Mouse (Mus musculus): ENCODE measurements around the gene Stt3b.
"Not testable (repeated sequence)": the region's sequence is repeated elsewhere in the genome, so short reads cannot be mapped to it uniquely, and the experiment has no call there.

The Stt3b gene

GRCm38 (mm10) chr9:115318621-115319375 lies 8.6 kb upstream of the Stt3b start:
- no peak for DNase-seq (ENCODE audit: low spot score)

GRCm38 (mm10) chr9:115317049-115317448 lies 6.8 kb upstream of the Stt3b start:
- no peak for DNase-seq (ENCODE audit: low spot score)

- DNase-seq (ENCODE audit: low spot score) = no peak
Observed at GRCm38 (mm10) chr9:115314556-115314955, 4.3 kb upstream of the Stt3b start.

- no peak for DNase-seq (ENCODE audit: low spot score)
Observed at GRCm38 (mm10) chr9:115313830-115314229, 3.6 kb upstream of the Stt3b start.

GRCm38 (mm10) chr9:115311223-115311520 lies 951 bp upstream of the Stt3b start:
- no peak for DNase-seq (ENCODE audit: low spot score)

GRCm38 (mm10) chr9:115309977-115310345 lies 260 bp downstream of the Stt3b start:
- DNase-seq (ENCODE audit: low spot score) = peak; percentile 29

GRCm38 (mm10) chr9:115309381-115309971 lies 745 bp downstream of the Stt3b start:
- DNase-seq (ENCODE audit: low spot score) = no peak

GRCm38 (mm10) chr9:115308941-115309380 lies 1.3 kb downstream of the Stt3b start:
- no peak for DNase-seq (ENCODE audit: low spot score)

GRCm38 (mm10) chr9:115308401-115308800 lies 1.8 kb downstream of the Stt3b start:
- no peak for DNase-seq (ENCODE audit: low spot score)

- no peak for DNase-seq (ENCODE audit: low spot score)
Observed at GRCm38 (mm10) chr9:115306202-115306601, 4.0 kb downstream of the Stt3b start.

GRCm38 (mm10) chr9:115304149-115304548 lies 6.1 kb downstream of the Stt3b start:
- DNase-seq (ENCODE audit: low spot score) = no peak

GRCm38 (mm10) chr9:115301593-115301992 lies 8.6 kb downstream of the Stt3b start:
- no peak for DNase-seq (ENCODE audit: low spot score)

GRCm38 (mm10) chr9:115301002-115301579 lies 9.1 kb downstream of the Stt3b start:
- DNase-seq (ENCODE audit: low spot score) = no peak

GRCm38 (mm10) chr9:115296738-115297137 lies 13.5 kb downstream of the Stt3b start:
- no peak for DNase-seq (ENCODE audit: low spot score)

- no peak for DNase-seq (ENCODE audit: low spot score)
Observed at GRCm38 (mm10) chr9:115293920-115294594, 16.2 kb downstream of the Stt3b start.

GRCm38 (mm10) chr9:115287774-115288434 lies 22.3 kb downstream of the Stt3b start:
- DNase-seq (ENCODE audit: low spot score) = no peak

GRCm38 (mm10) chr9:115284385-115284784 lies 25.8 kb downstream of the Stt3b start:
- no peak for DNase-seq (ENCODE audit: low spot score)

- DNase-seq (ENCODE audit: low spot score) = no peak
Observed at GRCm38 (mm10) chr9:115283403-115283802, 26.8 kb downstream of the Stt3b start.

- DNase-seq (ENCODE audit: low spot score) = no peak
Observed at GRCm38 (mm10) chr9:115278641-115279040, 31.6 kb downstream of the Stt3b start.

GRCm38 (mm10) chr9:115274806-115275205 lies 35.4 kb downstream of the Stt3b start:
- no peak for DNase-seq (ENCODE audit: low spot score)

- no peak for DNase-seq (ENCODE audit: low spot score)
Observed at GRCm38 (mm10) chr9:115273095-115273649, 37.0 kb downstream of the Stt3b start.

GRCm38 (mm10) chr9:115272451-115272850 lies 37.8 kb downstream of the Stt3b start:
- DNase-seq (ENCODE audit: low spot score) = not testable (repeated sequence)
